Mouse (Mus musculus) regulatory T cell (primary cell): ENCODE measurements around the gene Ssh3.

Source experiments
- in situ Hi-C: fragments of 300-600 bp; cut with MboI, MseI; formaldehyde crosslinking; loops from one replicate; pipeline ENCODE4 v1.15.1; 2025; ENCODE audit warnings: high pct_unique_total_duplicates

The Ssh3 gene

GRCm38 (mm10) chr19:4247010-4247409 lies 22.0 kb downstream of the Ssh3 start:
- in situ Hi-C loops = no loop called here

GRCm38 (mm10) chr19:4244775-4245174 lies 24.2 kb downstream of the Ssh3 start:
- in situ Hi-C loops = no loop called here

GRCm38 (mm10) chr19:4242416-4242815 lies 26.6 kb downstream of the Ssh3 start:
- in situ Hi-C loops = no loop called here

GRCm38 (mm10) chr19:4240247-4240668 lies 28.7 kb downstream of the Ssh3 start:
- in situ Hi-C loops = no loop called here

GRCm38 (mm10) chr19:4234548-4234947 lies 34.4 kb downstream of the Ssh3 start:
- in situ Hi-C loops = no loop called here

- in situ Hi-C loops = no loop called here
Measured at GRCm38 (mm10) chr19:4232651-4233050, 36.3 kb downstream of the Ssh3 start.

GRCm38 (mm10) chr19:4232186-4232572 lies 36.8 kb downstream of the Ssh3 start:
- in situ Hi-C loops = no loop called here

- in situ Hi-C loops = no loop called here
Measured at GRCm38 (mm10) chr19:4231253-4232185, 37.5 kb downstream of the Ssh3 start, which contains the start of gene Pold4. TSS of gene Pold4 (plus strand) at chr19:4231899.

GRCm38 (mm10) chr19:4230415-4230814 lies 38.6 kb downstream of the Ssh3 start:
- in situ Hi-C loops = no loop called here

GRCm38 (mm10) chr19:4229451-4230076 lies 39.4 kb downstream of the Ssh3 start:
- in situ Hi-C loops = no loop called here

GRCm38 (mm10) chr19:4228891-4229290 lies 40.1 kb downstream of the Ssh3 start:
- in situ Hi-C loops = no loop called here

GRCm38 (mm10) chr19:4227894-4228678 lies 40.9 kb downstream of the Ssh3 start:
- in situ Hi-C loops = no loop called here

GRCm38 (mm10) chr19:4227446-4227845 lies 41.5 kb downstream of the Ssh3 start:
- in situ Hi-C loops = no loop called here

GRCm38 (mm10) chr19:4226779-4227178 lies 42.2 kb downstream of the Ssh3 start:
- in situ Hi-C loops = no loop called here

- in situ Hi-C loops = no loop called here
Measured at GRCm38 (mm10) chr19:4222165-4222564, 46.8 kb downstream of the Ssh3 start.

GRCm38 (mm10) chr19:4220957-4221743 lies 47.8 kb downstream of the Ssh3 start:
- in situ Hi-C loops = no loop called here

GRCm38 (mm10) chr19:4220416-4220815 lies 48.6 kb downstream of the Ssh3 start:
- in situ Hi-C loops = no loop called here

GRCm38 (mm10) chr19:4219943-4220342 lies 49.0 kb downstream of the Ssh3 start:
- in situ Hi-C loops = no loop called here

GRCm38 (mm10) chr19:4218784-4219183 lies 50.2 kb downstream of the Ssh3 start:
- in situ Hi-C loops = no loop called here

- in situ Hi-C loops = no loop called here
Measured at GRCm38 (mm10) chr19:4218293-4218692, 50.7 kb downstream of the Ssh3 start.

GRCm38 (mm10) chr19:4217855-4218254 lies 51.1 kb downstream of the Ssh3 start:
- in situ Hi-C loops = no loop called here
